Mouse (Mus musculus) adrenal gland, adult 2 months (tissue): ENCODE results near the gene Ranbp1. TPM values are rescaled to one million over a fixed set of nuclear protein-coding genes. Genes with fewer than 3 reads are reported as not detected.
"Not testable (repeated sequence)": the region's sequence is repeated elsewhere in the genome, so short reads cannot be mapped to it uniquely, and the experiment has no call there.

Source experiments
- DNase-seq: peaks from one replicate; pipeline ENCODE4 v3.0.0; 2021
- long read RNA-seq: library from polyadenylated mRNA; stranded (forward); transcript quantifications from one replicate; pipeline ENCODE4 v2.0.0, GENCODE M21; 2021
- polyA plus RNA-seq: library from polyadenylated mRNA; depleted of rRNA; stranded (reverse); fragments of >200 nt; gene quantifications from 2 replicates; pipeline ENCODE4 v1.2.3, GENCODE M21; 2012; rRNA removed
- total RNA-seq, 2 experiments: library from RNA; stranded (reverse); gene quantifications; 2 replicates each; pipeline ENCODE4 v1.2.3; 2021

Gene Ranbp1
- 100 to 1,000 TPM; 139 to 162 TPM for total RNA-seq
- 141 and 175 TPM in 2 replicates for polyA plus RNA-seq
- long read RNA-seq, transcript Ranbp1-202 (6 exons, 1,085 nt), result major isoform, 204 of 216 reads
- long read RNA-seq, partial matches to known transcripts, result 3 of 216 reads
- long read RNA-seq, other reads (novel, unspliced or antisense), result 9 of 216 reads

- DNase-seq, result peak; percentile 99
These were observed at the start of gene Ranbp1, which contains the start of gene Trmt2a for GRCm38 (mm10) chr16:18248433-18249363. Ranbp1 (minus strand) TSS chr16:18248732. Trmt2a (plus strand) TSS chr16:18248679.

GRCm38 (mm10) chr16:18289614-18290013 is 41.1 kb upstream of the Ranbp1 start:
- DNase-seq, result not testable (repeated sequence)

- peak; percentile 100 for DNase-seq
These were observed 40.6 kb upstream of the Ranbp1 start, which contains the start of gene Dgcr8 for GRCm38 (mm10) chr16:18289067-18289588. Dgcr8 (minus strand) TSS chr16:18289246.

GRCm38 (mm10) chr16:18288581-18289061 is 40.1 kb upstream of the Ranbp1 start:
- DNase-seq, result no peak

- DNase-seq, result peak; percentile 32
These were observed 39.6 kb upstream of the Ranbp1 start for GRCm38 (mm10) chr16:18288166-18288565.

GRCm38 (mm10) chr16:18275166-18275565 is 26.6 kb upstream of the Ranbp1 start:
- no peak for DNase-seq

- no peak for DNase-seq
These were observed 19.6 kb upstream of the Ranbp1 start for GRCm38 (mm10) chr16:18268182-18268581.

GRCm38 (mm10) chr16:18265024-18265423 is 16.5 kb upstream of the Ranbp1 start:
- DNase-seq, result no peak

- no peak for DNase-seq
These were observed 9.7 kb upstream of the Ranbp1 start, which contains the start of gene Gm49776 for GRCm38 (mm10) chr16:18258221-18258620. Gm49776 (minus strand) TSS chr16:18258321.

GRCm38 (mm10) chr16:18253866-18254265 is 5.3 kb upstream of the Ranbp1 start:
- no peak for DNase-seq

GRCm38 (mm10) chr16:18252736-18253135 is 4.2 kb upstream of the Ranbp1 start:
- no peak for DNase-seq

GRCm38 (mm10) chr16:18250828-18251790 is 2.6 kb upstream of the Ranbp1 start:
- DNase-seq, result no peak

GRCm38 (mm10) chr16:18250231-18250630 is 1.7 kb upstream of the Ranbp1 start:
- DNase-seq, result no peak

- peak; percentile 59 for DNase-seq
These were observed 934 bp upstream of the Ranbp1 start for GRCm38 (mm10) chr16:18249364-18249967.

GRCm38 (mm10) chr16:18247521-18248399 is 772 bp downstream of the Ranbp1 start:
- DNase-seq, result no peak

GRCm38 (mm10) chr16:18241581-18241980 is 7.0 kb downstream of the Ranbp1 start:
- no peak for DNase-seq

GRCm38 (mm10) chr16:18236676-18237501 is 11.6 kb downstream of the Ranbp1 start:
- DNase-seq, result peak; percentile 43

GRCm38 (mm10) chr16:18235389-18236065 is 13.0 kb downstream of the Ranbp1 start:
- peak; percentile 84 for DNase-seq
